Mouse (Mus musculus) retina, embryonic 14.5 days (tissue): Measurements from ENCODE around the gene Efcab11.

Source experiments
- DNase-seq: peaks from one replicate; pipeline ENCODE4 v3.0.0-alpha.2; 2015; ENCODE audit warnings: low spot score

Gene Efcab11

DNA sequence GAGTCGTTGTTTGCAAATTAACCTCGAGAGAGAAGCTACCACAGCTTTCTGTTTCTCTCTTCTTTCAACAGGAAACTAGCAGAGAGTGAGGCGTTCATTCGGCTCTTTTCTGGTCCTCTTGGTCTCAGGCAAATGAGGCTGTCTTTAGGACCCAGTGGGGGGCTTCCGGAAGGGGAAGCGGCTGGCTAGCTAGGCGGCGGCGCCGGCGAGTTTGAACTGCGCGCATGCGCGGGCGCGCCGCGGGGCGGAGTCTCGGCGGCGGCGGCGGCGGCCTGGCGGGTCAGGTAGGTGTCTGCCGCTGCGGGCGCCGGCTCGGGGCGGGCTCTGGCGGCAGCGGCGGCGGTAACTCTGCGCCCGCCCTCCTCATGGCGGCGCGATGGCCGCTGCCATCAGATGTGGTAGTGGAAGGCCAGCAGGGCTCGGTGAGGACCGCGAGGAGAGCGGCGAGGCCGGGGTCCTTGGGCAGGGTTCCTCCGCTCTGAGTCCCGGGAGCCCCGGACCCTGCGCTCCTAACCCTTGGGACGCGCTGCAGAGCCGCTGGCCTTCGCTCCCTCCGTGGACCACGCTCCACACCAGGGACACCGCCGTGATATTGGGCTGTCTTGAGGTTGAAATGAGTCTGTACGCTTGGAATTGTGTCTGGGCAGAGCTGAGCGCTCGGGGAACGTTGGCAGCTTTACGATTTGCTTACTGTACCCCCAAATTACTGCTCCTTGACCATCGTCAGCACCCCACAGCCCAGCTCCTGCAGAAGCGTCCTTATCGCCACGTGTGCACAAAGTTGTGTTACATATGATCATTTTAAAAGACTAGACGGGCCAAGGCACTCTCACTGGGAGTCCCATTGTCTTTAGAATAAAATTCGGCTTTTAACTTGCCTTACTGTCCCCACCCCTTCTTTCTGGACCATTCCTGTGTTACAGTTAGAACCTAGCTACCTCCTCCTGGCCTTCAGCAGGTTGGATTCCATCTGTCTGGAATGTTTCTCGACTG, at the start of gene Efcab11, which contains the start of gene Tdp1:
Gene Efcab11, minus strand, starts transcription at position 171 of the 993 bp plus-strand sequence.
Gene Tdp1, plus strand, starts transcription at position 249 of the 993 bp plus-strand sequence.
- DNase-seq, result peak; percentile 96

DNA sequence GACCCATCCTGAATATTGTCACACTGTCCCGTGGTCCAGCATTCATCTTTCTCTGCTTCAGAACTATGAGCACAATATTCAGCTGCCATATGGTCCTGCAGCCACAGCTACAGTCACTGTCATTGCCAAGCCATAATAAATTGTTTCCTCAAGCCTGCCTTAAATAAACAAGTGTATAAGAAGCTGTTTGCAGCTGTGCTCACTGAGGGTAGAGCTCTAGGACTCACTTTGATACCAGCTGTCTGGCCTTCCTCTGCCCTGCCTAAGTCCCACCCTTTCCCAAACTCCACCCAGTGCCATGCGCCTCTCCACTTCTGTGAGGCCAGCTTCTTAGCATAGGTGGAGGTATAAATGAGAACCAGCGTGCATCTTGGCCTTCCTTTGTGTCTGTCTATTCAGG, 49.4 kb upstream of the Efcab11 start:
- DNase-seq, result no peak

GRCm38 (mm10) chr12:99932245-99932644, 48.0 kb upstream of the Efcab11 start:
- DNase-seq, result no peak

DNA sequence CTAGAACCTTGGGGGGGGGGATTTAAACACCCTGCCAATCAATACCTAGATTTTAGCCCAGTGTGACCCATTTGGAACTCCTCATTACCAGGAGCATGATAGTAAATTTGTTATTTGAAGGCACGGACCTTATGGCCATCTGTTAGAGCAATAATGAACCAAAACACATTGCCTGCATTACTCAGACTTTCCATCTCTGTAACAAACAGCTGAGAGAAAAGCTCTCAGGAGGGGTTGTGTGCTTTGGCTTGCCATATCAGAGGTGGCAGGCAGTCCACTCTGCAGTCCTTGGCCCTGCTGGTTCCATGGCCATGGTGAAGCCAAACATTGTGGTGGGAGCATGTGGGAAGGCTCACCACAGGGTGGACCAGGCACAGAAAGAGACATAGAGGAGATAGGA, 44.9 kb upstream of the Efcab11 start:
- no peak for DNase-seq

DNA sequence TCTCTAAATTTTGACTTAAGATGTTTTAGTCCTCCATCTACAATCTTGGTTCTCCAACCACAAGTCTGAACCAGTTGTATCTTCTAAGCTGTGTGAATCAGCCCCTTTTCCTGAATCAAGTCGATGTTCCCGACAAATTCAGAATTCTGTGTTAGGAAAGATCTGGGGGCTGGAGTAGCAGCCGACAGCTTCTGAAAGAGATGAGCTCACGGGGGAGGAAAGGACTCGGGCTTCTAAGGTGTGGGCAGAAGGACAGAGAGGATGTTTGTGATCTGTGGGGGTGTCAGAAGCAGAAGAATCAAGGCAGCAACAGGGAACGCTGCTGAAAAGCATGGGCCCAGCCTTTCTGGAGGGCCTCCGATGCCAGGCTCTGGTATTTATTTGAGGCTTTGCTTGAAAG, 44.1 kb upstream of the Efcab11 start:
- no peak for DNase-seq

DNA sequence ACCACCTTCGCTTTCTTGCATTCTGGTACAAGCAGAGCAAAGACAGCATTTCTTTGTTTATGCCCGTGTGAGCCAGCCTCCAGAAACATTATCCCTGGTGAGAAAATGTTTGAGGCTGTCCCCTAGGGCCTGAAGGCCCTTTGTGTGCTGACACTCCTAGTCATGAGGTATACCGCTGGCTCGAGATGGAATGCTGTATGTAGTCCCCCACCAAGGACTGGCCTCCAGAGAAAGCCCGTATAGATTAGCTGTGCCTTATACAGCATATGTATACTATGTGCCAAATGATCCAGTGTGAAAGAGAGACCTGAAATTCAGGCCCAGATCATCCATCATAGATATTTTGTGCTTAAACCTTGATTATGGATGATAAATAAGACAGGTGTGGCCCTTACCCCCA, 39.5 kb upstream of the Efcab11 start:
- DNase-seq, result no peak

GRCm38 (mm10) chr12:99923131-99923606, 38.9 kb upstream of the Efcab11 start:
- DNase-seq, result peak; percentile 26

GRCm38 (mm10) chr12:99921045-99921444, 36.8 kb upstream of the Efcab11 start:
- peak; percentile 27 for DNase-seq

DNA sequence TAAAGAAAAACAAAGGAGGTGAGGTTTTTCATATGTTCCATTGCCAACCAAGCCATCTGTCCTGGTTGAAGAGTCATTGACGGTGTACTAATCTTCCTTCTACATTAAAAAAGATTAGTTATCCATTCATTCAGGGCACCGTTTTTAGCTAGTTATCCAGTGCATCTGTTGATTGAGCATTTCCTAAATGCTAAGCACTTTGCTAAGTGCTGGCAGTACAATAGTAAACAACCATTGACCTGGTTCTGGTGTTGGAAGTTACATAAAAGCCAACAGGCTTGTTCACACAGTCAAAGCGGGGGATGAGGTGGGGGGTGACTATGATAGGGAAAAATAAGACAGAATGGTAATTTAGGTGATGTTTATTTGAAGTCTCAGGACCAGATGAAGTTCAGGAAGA, 35.4 kb upstream of the Efcab11 start:
- DNase-seq, result no peak

DNA sequence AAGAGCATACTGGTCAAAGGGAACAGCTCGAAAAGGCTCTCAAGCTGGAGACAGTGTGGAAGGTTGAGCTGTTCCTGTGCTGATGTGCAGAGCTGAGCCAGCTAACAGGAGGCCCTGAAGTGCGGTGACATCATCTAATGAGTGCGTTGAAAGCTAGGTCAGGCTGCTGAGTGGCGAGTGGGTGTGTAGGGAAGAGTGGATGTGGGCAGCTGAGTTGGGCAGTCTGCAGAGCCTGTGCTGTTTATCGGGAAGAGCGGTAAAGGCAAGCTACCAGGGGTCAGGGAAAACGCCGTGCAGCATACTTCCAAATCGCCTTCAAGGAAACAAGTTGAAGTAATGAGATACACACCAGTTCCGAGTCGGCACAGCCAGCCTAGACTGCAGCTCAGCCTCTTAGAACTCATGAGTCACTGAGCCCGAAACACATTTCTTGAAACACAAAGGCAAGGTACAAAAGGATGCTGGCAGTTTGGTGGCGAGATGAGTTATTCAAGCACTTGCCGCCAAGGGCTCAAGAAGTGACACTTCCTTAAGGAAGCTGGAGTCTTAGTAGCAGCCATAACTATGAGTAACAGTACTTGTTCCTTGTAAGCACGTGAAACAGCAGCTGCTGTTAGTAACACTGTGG, 33.7 kb upstream of the Efcab11 start:
- no peak for DNase-seq

DNA sequence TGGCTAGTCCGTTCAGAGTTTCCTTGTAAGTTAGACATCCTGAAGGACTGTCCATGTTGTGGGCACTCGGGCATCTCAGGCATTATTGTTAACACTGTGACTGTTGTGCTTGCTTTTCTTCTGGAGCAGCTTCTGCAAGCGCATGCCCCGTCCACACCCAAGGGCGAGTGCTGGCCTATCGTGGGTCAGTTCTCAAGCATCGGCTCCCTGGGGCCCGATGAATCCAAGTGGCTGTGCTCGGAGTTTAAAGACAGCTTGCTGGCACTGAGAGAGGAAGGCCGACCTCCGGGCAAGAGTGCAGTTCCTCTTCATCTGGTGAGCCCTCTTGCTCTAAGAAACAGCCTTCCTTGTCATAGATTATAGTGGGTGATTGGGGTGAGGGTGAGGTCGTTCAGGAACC, 27.2 kb upstream of the Efcab11 start:
- DNase-seq, result no peak

GRCm38 (mm10) chr12:99904537-99904936, 20.3 kb upstream of the Efcab11 start:
- DNase-seq, result no peak

- no peak for DNase-seq
Measured at GRCm38 (mm10) chr12:99902867-99903370, 18.7 kb upstream of the Efcab11 start.

DNA sequence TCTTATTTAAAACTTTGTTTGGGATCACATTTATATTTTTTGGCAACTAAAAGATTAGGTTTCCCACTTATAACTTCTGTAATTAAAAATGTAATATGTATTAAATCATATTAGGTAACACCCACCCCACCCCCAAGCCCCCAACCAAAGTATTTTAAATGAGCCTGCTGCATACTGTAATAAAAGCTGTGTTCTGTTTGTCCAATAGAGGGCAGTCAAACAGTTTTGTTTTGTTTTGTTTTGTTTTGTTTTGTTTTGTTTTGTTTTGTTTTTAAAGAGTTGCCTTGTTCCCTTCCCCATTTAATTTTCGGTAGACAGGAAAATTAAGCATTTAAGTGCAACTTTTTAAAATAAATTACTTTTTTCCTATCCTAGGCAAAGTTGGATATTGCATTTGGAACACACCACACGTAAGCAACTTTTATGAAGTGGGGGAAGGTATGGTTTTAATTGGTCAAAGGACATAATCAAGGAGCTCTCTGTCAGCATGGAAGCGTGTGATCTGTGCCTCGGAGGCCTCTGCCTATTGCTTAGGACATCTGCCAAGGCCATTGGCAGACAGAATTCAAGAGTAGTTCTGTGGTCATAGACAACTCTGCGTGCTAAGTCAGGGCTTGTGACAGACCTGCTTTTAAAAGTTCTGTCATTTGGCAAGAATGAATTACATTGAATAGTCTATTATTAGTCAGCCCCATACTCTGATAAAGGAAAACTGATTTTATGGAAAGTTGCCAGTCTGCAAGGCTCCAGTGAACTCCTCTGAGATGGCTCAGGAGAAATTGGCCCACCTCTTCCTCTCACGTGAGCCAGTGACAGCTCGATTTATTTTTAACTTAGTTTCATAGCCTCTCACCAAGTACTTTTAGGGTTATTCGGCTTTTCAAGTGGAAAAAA, 18.0 kb upstream of the Efcab11 start:
- DNase-seq, result peak; percentile 22

DNA sequence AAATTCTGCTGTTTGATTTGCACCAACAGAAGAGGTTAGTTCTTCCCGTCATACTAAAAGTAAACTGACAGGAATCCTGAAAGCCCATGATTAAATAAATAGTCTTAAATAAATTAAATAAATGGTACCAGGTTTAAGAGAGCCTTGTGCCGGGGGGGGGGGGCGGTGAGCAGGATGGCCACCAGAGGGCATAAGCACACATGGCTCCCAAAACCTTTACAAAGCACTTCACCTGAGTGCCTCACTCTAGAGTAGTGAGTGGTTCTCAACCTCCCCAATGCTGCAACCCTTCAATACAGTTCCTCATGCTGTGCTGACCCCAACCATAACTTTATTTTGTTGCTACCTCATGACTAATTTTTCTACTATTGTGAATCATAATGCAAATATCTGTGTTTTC, 15.8 kb upstream of the Efcab11 start:
- peak; percentile 42 for DNase-seq

GRCm38 (mm10) chr12:99898248-99898870, 14.1 kb upstream of the Efcab11 start:
- DNase-seq, result no peak

DNA sequence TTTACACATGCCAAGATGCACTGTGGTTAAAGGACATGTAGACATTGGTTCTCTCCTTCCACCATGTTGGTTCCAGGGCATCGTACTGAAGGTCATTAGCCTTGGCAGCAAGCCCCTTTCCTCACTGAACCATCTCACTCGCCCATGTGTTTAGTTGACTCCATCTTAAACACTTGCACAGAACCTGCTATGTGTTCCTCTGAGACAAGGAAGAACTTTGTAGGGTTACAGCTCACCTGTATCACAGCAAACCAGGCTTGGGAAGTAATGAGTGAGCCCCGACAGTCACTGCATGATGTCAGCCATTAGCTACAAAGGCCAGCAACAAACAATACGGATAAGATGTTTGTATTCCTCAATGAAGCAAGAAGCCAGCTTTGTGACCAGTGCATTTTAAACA, 13.6 kb upstream of the Efcab11 start:
- no peak for DNase-seq

- peak; percentile 32 for DNase-seq
Measured at GRCm38 (mm10) chr12:99885282-99885901, 1.2 kb upstream of the Efcab11 start.

GRCm38 (mm10) chr12:99883713-99884105, 530 bp downstream of the Efcab11 start:
- no peak for DNase-seq

- DNase-seq, result peak; percentile 99
Measured at GRCm38 (mm10) chr12:99883000-99883712, 1.1 kb downstream of the Efcab11 start.
